ENCODE assay signal across 10 mouse cellular contexts in the genomic region with DNA sequence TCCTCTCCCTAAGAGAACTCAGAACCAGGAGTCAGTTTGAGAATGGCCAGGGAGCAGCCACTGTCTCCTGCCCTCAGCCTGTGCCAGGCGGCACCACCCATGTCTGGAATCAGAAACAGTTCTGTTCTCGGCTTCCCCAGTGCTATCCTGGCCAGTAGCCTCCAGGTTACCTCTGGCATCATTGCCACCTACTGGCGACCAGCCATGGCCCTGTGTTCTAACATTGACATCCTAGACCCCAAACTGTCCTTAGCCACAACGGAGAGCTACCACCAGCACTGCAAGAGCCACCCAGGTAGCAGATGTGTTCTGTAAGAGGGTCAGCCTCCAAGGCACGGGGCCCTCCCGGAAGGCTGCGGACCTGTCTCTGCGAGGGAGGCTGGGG. TPM values are rescaled to one million over a fixed set of nuclear protein-coding genes. Genes with fewer than 3 reads are reported as not detected.
A peak's percentile ranks its signal among the peaks of the same experiment; 100 is the strongest.
DNase-seq lines count a peak whose midpoint lies in the region; ATAC-seq and TF ChIP-seq lines count a peak whose summit lies in the region.
"Had no signal": no experiment of that assay in that cellular context is flagged by ENCODE, and none has a peak within 500 bp of the region (broad histone marks: within the 10 kb centered on the region; RNA-seq: fewer than 3 reads in every experiment).

No protein-coding gene starts in this region.

- no peak for TF ChIP-seq EP300 in lung, postnatal 0 days (IDR thresholded peaks at IDR 0.05)

- WGBS in lung, postnatal 0 days: 48% methylated on average over 8 of the region's 8 CpGs
- WGBS in embryonic facial prominence, embryonic 15.5 days: 54% methylated on average over 8 of the region's 8 CpGs
- 68% methylated on average over 8 of the region's 8 CpGs for WGBS in midbrain, embryonic 15.5 days

- TF ChIP-seq CTCF in lung, postnatal 0 days (IDR thresholded peaks at IDR 0.05): peak; percentile 17; the same call in 1 of the 2 replicates

- no peaks in the 10 kb centered on the region for H3K9me3 ChIP-seq in lung, postnatal 0 days (ENCODE audit: low read length)
- H3K9me3 ChIP-seq in embryonic facial prominence, embryonic 15.5 days (replicated peaks): no peaks in the 10 kb centered on the region
- H3K9me3 ChIP-seq in midbrain, embryonic 15.5 days: no peaks in the 10 kb centered on the region

- 0 out of 2 replicates have a peak overlapping the region, but pooled peaks have one; percentile 43 for H3K27ac ChIP-seq in lung, postnatal 0 days (ENCODE audit: low read length)
- H3K27ac ChIP-seq in embryonic facial prominence, embryonic 15.5 days (replicated peaks): peak overlapping the region; percentile 48; the same call in 1 of the 2 replicates
- H3K27ac ChIP-seq in midbrain, embryonic 15.5 days: peak overlapping the region; percentile 48; the same call in 1 of the 2 replicates

- H3K4me3 ChIP-seq in lung, postnatal 0 days (ENCODE audit: low read depth, low read length): no peak overlapping the region
- H3K4me3 ChIP-seq in embryonic facial prominence, embryonic 15.5 days (replicated peaks): no peak overlapping the region
- H3K4me3 ChIP-seq in midbrain, embryonic 15.5 days: no peak overlapping the region

- H3K36me3 ChIP-seq in lung, postnatal 0 days (ENCODE audit: insufficient read depth, low read length): no peaks in the 10 kb centered on the region
- peaks cover 4% of the 10 kb centered on the region; the same call in 1 of the 2 replicates for H3K36me3 ChIP-seq in embryonic facial prominence, embryonic 15.5 days
- no peaks in the 10 kb centered on the region for H3K36me3 ChIP-seq in midbrain, embryonic 15.5 days (replicated peaks)

- intact Hi-C loops in left cerebral cortex, postnatal 25 days (cut with DNase I): no loop called here

- no peak overlapping the region for H3K4me2 ChIP-seq in lung, postnatal 0 days (replicated peaks; ENCODE audit: low read depth, low read length)
- H3K4me2 ChIP-seq in embryonic facial prominence, embryonic 15.5 days (replicated peaks): no peak overlapping the region
- no peak overlapping the region for H3K4me2 ChIP-seq in midbrain, embryonic 15.5 days

- no peaks in the 10 kb centered on the region for H3K27me3 ChIP-seq in lung, postnatal 0 days (replicated peaks; ENCODE audit: insufficient read depth, low read length)
- H3K27me3 ChIP-seq in embryonic facial prominence, embryonic 15.5 days: no peaks in the 10 kb centered on the region
- H3K27me3 ChIP-seq in midbrain, embryonic 15.5 days (replicated peaks): no peaks in the 10 kb centered on the region

- peak; percentile 29 for DNase-seq in gastrocnemius, postnatal 10 days
- no peak for DNase-seq in gastrocnemius, postnatal 4 days (ENCODE audit: low spot score in 2 of 2)
- DNase-seq in lung, postnatal 0 days (ENCODE audit: low spot score): no peak
- no peak for DNase-seq in lung, postnatal 10 days
- no peak for DNase-seq in left cerebral cortex, postnatal 25 days (ENCODE audit: low spot score in 2 of 2)
- DNase-seq: adrenal gland, adult 2 months; lung, postnatal 36 days had no signal

- ATAC-seq in lung, postnatal 0 days: no peak
- ATAC-seq in embryonic facial prominence, embryonic 15.5 days (ENCODE audit: insufficient number of reproducible peaks, low FRiP score, low TSS enrichment, low read depth): no peak
- no peak for ATAC-seq in midbrain, embryonic 15.5 days (replicated peaks)
- no peak for ATAC-seq in cerebellum, adult (ENCODE audit: insufficient number of reproducible peaks, low FRiP score, low TSS enrichment)

- peaks cover 21% of the 10 kb centered on the region for H3K4me1 ChIP-seq in lung, postnatal 0 days (ENCODE audit: insufficient read depth, low read depth, low read length)
- H3K4me1 ChIP-seq in embryonic facial prominence, embryonic 15.5 days: peaks cover 66% of the 10 kb centered on the region
- peaks cover 54% of the 10 kb centered on the region for H3K4me1 ChIP-seq in midbrain, embryonic 15.5 days

- no peak overlapping the region for H3K9ac ChIP-seq in lung, postnatal 0 days (replicated peaks; ENCODE audit: low read depth)
- H3K9ac ChIP-seq in embryonic facial prominence, embryonic 15.5 days: no peak overlapping the region
- no peak overlapping the region for H3K9ac ChIP-seq in midbrain, embryonic 15.5 days

RNA-seq across cellular contexts. Expression of a gene that starts 23.2 kb away (rescaled TPM):
- total RNA-seq in gastrocnemius, postnatal 10 days (2021): 10 to 100 TPM; 44.0 to 44.9 TPM
- total RNA-seq in gastrocnemius, postnatal 4 days (2021): 10 to 100 TPM; 45.0 to 51.3 TPM
- 19.8 and 24.4 TPM in 2 replicates for polyA plus RNA-seq in lung, postnatal 0 days (2015; fragmentation: Nextera tagmentation; extraction: Ambion mirVana)
- polyA plus RNA-seq in embryonic facial prominence, embryonic 15.5 days (2015; fragmentation: Nextera tagmentation; extraction: Ambion mirVana): 24.1 and 24.8 TPM in 2 replicates
- 18.0 TPM in 2 replicates for polyA plus RNA-seq in midbrain, embryonic 15.5 days (2015; fragmentation: Nextera tagmentation; extraction: Ambion mirVana)
- 10 to 100 TPM; 49.7 to 52.8 TPM for total RNA-seq in left cerebral cortex, postnatal 25 days (2021)

RNA-seq across cellular contexts. Expression of a gene that starts 49.0 kb away (rescaled TPM):
- total RNA-seq in gastrocnemius, postnatal 10 days (2021): 10 to 100 TPM; 14.2 to 39.1 TPM
- total RNA-seq in gastrocnemius, postnatal 4 days (2021): 10 to 100 TPM; 18.6 to 18.7 TPM
- 21.2 and 28.1 TPM in 2 replicates for polyA plus RNA-seq in lung, postnatal 0 days (2015; fragmentation: Nextera tagmentation; extraction: Ambion mirVana)
- 83.3 and 89.1 TPM in 2 replicates for polyA plus RNA-seq in embryonic facial prominence, embryonic 15.5 days (2015; fragmentation: Nextera tagmentation; extraction: Ambion mirVana)
- 52.6 and 59.4 TPM in 2 replicates for polyA plus RNA-seq in midbrain, embryonic 15.5 days (2015; fragmentation: Nextera tagmentation; extraction: Ambion mirVana)
- 10 to 100 TPM; 40.8 to 42.6 TPM for total RNA-seq in left cerebral cortex, postnatal 25 days (2021)
